Mouse (Mus musculus) CD8-positive naive resting alpha-beta T cell, adult 2 months (primary cell): ENCODE data around the gene Serpina3a.

Experiments used
- DNase-seq, 2 experiments: peaks; one replicate each; pipeline ENCODE4 v3.0.0; 2022; ENCODE audit warnings: low read depth in 2 of 2, low spot score in 2 of 2

Serpina3a gene

DNA sequence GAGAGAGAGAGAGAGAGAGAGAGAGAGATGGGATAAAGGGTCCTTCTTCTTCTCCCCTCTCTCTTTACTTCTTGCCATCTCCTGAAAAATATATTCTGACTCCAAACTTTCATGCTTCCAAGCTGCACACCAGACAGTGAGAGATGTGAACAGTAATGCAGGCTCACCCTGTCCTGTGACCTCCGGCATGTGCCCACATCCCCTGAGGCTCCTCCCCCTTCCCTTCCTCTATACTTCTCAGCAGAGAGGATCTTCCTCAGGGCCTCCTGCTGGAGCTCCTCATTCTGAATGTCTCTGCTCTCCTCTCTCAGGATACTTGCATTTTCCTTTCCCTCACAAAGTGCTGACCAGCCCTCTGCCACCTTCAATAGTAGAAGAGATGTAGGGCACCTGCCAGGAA is 29.9 kb downstream of the Serpina3a start:
- DNase-seq = no peak

DNA sequence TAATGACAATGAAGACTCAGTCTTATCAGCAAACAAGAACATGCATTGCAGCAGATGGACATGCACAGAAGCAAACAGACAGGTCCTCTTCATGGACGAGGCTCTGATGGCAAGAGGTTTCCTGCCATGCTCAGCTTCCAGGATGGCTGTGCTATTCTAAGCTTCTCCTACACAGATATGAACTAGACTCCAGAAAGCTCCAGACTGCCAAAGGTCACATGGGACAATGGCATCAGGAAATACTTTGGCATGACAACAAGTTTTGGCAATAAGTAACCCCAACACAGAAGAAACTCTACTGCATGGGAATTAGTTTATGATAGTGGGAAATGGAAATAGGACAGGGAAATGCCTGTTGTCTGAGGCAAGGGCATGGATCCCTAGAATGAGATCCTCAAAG is 30.8 kb downstream of the Serpina3a start:
- DNase-seq = no peak

DNA sequence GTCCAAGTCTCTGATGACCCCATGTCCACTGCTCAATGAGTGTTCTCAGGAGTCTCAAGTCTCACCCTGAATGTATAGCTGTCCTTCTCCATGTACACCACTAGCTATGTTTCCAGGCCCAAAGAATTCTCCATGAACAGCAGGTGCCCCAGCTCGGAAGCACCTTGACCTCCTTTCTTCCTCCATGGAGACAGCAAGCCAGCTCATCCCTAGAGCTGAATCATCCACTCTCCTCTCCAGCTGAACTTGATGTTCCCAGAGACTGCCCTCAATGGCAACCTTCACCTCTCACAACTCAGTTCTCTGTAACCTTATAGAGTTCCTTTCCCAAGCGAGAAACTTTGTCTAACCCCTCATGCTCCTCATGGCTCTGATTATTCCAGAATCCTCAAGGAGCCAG is 33.0 kb downstream of the Serpina3a start:
- no peak for DNase-seq

- no peak for DNase-seq
Observed at GRCm38 (mm10) chr12:104151989-104152388, 39.5 kb downstream of the Serpina3a start.

DNA sequence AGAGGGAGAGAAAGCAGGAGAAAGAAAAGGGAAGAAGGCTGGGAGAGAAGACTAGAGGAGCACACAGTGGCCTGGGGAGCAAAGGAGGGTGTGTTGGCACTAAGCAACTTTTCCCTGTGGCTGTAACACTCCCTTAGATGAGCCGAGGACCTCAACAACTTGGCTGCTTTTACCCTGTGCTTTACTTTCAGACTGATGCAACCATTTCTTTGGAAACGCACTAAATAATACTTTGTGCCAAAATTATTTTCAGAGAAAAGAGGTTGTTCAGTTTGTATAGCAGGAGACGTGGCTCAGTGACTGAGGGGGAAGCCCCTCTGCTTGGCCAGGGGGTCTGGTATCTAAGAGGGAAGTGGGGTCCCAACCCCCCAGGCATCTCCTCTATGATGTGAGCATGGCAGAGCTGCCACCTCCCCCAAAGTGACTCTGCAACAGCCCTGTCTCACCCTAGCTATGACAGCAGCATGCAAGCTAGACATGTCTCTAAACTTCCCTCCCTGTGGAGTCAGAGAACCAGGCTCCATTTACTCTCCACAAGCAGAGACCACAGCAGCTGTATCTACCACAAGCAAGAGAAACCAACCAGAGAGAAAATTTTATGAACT is 40.6 kb downstream of the Serpina3a start:
- no peak for DNase-seq

- DNase-seq = no peak
Observed at GRCm38 (mm10) chr12:104153656-104154055, 41.1 kb downstream of the Serpina3a start, which contains the start of gene Serpina3c. Gene Serpina3c (minus strand): TSS chr12:104153870.
